Mouse (Mus musculus): ENCODE results near the gene Anapc11.
A peak's percentile ranks its signal among the peaks of the same experiment; 100 is the strongest.

Gene Anapc11

DNA sequence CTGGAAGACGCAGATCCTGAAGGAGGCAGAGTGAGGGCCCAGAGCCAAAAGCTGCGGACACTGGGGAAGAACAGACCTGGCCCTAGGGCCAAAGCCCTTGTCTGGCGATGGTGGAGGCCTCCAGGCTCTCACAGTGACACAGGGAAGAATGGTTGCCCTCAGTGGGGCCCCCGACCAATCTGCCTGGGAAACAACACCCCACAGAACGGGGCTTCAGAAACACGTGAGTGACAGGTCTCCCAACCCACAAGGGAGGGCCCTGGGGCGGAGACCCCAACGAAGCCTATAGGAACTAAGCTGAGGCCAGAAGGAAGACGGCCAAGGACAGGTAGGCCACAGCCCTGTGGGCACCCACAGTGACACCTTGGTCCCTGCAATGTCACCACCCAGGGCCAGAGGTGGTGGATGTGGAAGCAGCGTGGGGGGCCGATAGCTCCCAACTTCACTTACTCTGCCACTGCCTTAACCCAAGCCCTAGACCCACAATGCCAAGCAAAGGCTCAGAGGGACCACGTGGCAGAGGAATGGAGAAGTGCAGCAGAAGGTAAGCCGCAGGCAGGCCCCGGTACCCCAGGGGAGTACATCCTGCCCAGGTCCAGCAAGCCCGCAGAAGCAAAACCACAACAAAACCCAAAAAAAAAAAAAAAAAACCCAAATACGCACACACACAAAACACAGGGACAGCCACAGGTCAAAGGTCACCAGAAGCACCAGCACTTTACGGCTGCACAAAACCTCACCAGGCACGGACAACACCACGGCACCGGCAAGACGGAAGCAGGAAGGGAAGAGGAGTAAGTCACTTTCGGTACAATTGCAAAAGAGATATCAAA is 29.5 kb downstream of the Anapc11 start:
- no peak for DNase-seq (ENCODE audit: low spot score in 2 of 2)

DNA sequence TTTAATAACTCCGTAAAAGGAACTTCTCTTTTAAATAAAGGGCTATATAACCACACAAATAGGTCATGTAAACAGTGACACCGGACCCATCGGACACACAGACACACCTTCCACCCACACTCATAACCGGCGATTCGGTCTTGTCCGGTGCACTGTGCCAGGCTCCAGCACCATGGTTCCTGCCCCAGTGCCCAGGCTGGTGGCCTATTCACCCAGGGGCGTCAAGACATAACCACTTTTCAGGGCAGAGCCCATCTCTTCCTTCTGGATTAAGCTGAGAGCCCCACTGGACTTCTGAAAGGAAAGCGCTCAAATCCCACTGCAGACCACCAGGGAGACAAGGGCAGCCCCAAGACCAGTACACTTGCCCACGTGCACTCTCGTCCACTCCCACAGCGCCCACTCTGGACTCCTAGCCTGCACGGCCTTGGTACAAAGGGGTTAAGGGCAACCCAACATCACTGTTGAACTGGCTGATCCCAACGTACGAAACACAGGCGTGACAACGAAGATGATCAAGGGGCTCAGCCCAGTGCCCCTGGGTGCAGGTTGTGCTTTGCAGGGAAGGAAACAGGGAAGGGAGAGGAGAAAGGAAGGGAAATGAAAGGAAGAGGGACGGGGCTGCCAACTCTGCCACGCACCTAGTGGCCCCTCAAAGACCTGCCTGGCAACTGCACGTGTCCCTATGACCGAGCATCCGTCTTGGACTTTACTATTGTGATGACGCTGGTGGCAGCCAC is 30.6 kb downstream of the Anapc11 start:
- DNase-seq (ENCODE audit: low spot score in 2 of 2): no peak

DNA sequence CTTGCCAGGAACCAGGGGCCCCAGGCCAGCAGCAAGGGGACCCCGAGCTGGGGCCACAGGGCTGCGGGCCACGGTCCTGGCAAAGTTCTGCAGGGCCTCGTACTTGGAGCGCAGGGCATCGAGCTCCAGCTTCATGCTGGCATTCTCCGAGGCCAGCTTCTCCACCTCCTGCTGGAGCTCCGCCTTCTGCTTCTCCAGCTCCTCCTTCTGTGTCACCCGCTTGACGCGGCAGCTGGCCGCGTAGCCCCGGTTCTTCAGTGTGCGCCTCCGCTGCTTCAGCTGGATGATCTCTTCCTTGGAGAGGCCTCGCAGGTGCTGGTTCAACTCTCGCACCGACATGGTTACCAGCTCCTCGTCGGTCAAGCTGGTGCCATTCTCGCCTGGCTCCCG is 31.1 kb downstream of the Anapc11 start:
- no peak for DNase-seq (ENCODE audit: low spot score in 2 of 2)

DNA sequence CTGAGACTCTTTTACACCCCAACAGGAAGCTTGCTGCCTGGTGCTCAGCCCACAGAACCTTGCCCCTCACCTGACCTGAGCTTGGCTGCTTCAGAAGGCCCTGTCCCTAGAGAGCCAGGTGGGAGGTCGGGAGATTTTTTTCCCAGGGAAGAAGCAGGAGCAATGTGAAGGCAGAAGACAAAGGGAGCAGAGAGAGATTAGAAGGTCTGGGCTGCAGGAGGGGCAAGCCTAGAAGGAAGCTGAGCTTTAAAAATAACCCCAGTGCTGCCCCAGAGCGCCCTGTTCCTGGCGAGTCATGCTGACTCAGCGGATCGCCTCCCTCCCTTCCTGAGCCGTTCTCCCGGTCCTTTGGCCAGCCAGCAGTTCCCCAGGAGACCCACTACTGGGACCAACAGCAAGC is 31.7 kb downstream of the Anapc11 start:
- DNase-seq (ENCODE audit: low spot score in 2 of 2): no peak

DNA sequence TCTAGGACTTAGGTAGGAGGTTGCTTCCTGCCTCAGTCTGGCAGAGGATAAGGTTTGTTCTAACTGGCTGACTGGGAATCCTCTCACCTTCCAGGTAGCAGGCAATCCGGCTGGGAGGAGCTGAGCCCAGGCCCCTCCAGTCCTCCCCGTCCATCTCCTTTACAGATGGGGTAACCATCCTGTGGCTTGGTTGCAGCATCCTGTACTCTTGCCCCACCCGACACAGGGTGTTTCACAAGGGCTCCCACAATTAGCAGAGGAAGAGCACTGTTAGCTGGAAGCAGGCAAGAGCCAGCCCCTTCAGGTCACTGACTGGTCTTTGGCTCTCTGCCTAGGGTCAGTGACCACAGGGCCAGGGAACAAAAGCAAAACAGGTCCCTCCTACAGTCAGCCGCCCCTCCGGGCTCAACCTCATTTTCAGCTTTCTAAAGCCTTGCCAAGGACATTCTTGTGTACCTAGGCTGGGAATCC is 32.2 kb downstream of the Anapc11 start:
- DNase-seq (ENCODE audit: low spot score in 2 of 2): no peak

DNA sequence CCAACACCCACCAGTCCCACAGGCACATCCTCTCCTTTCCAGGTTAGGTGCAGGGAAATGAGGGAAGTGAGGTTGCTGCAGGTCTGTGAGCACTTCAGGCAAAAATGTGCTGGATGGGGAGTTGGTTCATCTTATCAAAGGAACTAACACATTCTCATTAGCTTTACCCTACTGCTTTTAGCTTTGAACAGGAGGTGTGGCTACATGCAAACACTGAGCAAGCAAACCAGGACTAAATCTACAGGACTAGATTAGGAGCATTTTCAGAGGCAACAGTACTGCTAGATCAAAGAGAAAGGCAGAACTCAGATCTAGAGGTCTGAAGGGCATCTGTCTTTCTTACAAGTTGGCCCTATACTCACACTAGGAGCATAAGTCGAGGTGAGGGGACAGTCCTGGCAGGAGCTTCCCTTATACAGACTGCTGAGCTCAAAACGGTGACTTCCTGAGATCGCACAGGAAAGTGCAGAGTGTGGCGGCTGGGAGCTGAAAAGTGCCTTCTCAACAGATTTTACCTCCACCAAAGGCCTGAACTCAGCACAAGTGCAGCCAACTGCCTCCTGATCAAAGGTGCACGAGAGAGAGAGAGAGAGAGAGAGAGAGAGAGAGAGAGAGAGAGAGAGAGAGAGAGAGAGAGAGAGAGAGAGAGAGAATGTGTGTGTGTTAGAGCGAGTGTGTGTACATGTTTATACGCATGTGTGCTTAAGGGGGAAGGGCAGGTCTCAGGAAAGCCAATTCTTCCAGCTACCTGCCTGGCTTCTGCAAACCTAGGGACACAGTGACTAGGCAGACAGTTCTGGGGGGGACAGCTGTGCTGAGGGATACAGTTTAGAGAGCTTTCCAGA is 32.9 kb downstream of the Anapc11 start:
- DNase-seq (ENCODE audit: low spot score in 2 of 2): peak in 1 of 2 experiments; percentile 5

DNA sequence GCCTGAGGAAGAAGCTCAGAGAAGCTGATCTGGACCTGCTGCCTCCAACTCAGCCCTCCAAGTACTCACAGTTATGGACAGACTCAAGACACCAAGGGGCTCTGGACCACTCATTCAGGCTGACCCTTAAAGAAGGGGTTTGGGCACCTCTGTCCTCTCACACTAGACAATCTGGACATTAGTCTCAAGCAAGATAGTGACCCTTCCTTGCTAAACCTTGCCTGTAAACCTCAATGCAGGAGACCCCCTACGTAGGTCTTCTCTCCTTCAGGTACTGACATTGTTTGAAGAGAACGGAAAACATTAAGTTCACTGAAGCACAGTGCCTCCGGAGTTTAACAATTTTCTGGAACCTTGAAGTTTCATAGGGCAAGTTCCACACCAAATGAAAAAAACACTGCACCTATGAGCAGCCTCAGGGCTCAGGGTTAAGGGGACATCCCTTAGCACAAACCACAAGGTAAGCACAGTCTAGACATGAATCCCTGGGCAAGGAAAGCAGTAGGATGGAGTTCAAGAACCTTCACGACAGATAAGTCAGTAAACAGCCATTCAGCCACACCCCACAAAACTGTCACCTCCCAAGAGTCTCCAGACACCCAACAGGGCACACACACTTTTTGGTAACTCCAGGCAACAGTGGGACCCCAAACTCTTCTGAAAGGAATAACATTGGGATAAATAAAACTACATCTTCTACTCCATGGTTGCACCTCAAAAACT is 33.7 kb downstream of the Anapc11 start:
- DNase-seq (ENCODE audit: low spot score in 2 of 2): peak in 1 of 2 experiments; percentile 2

DNA sequence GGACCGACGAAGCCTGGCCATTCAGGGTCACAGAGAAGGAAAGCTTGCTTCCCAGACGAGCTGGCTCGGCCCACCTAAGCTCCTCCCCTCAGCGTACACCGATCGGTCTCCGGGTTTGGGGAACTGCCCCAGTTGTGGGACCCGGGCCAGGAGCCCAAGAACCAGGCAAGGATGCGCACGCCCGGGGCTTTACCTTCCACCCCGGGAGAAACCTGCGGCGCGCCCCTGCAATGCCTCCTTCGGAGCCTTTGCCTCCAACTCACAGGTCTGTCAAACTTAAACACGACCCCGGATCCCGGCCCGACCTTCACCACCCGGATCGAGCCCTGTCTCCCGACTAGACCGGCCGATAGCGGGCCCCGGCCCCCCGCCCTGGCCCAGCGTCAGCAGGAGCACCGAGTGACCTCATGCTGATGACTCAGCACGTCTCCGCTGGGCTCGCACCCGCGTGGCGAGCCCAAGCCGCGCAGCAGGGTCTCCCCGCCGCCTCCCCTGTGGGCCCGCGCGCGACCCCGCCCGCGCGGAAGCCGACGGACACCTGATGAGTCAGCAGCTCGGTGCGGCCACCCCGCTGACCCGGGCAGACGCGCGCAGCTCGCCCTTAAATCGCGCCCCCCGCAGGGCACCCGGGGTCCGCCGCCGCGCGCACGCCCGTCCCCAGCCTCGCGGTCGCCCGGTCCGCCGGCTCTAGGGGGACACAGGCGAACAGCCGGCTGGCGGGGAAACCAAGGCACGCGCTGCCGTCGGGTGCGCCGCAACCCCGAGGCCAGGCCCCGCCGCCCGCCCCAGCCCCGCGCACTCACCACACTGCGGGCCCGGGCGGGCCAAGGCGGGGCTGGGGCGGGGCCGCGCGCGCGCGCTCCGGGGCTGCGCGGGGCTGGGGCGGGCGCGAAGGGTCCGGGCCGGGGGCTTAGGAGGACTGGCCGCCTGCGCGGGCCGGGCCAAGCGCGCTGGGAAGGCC is 34.6 kb downstream of the Anapc11 start:
- peak in 1 of 2 experiments; percentile 65 for DNase-seq (ENCODE audit: low spot score in 2 of 2)

DNA sequence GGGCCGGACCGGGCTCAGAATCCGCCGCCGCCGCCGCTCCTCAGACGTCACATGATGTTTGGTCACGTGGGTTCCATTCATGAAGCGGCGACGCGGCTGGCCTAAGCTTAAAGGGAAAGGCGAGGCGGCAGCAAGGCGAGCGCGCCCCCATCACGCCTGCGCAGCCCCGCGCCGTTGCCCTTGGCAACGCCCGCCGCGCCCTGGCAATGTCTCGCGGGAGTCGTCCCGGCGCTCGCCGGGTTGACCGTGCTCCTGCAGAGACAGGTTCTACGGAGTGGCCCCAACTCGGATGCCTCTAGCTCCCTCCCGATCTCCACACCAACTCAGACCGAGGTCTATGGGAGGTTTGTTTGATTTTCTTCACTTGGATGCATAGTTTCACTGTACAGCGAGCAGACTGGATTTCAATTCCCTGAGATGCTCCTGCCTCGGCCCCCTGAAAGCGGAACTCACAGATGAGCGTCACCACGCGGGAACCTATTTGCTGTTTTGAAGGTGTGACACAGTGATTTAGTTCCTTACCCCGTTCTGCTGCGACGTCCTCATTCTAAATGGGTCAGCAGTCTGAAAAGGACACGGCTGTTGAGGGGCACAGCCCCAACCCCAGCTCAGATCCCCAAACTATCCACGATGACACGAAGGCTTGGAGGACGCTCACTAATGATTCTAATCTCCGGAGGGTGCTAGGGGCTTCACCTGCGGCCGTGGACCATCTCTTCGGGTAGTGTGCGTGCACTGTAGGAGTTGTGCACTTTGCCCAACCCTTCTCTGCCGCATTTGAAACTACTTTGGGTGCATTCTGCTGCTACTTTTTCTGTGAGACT is 35.5 kb downstream of the Anapc11 start, which contains the start of gene Mafg:
Gene Mafg, minus strand, starts transcription at position 81 of the 824 bp plus-strand sequence.
- peak; percentile 83 to 93 for DNase-seq (ENCODE audit: low spot score in 2 of 2)

DNA sequence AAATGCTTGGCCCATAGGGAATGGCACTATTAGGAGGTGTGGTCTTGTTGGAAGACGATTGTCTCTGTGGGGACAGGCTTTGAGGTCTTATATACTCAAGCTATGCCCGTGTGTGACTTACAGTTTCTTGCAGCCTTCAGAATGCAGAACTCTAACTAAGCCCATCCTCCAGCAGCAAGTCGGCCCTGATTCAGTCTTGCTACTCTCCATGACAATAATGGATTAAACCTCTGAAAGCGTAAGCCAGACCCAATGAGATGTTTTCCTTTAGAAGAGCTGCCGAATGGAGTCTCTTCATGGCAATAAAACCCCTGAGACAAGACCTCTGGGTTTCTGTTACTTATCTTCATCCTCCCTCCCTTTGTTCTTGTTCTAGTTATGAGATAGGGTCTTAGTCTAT is 36.6 kb downstream of the Anapc11 start:
- DNase-seq (ENCODE audit: low spot score in 2 of 2): no peak

DNA sequence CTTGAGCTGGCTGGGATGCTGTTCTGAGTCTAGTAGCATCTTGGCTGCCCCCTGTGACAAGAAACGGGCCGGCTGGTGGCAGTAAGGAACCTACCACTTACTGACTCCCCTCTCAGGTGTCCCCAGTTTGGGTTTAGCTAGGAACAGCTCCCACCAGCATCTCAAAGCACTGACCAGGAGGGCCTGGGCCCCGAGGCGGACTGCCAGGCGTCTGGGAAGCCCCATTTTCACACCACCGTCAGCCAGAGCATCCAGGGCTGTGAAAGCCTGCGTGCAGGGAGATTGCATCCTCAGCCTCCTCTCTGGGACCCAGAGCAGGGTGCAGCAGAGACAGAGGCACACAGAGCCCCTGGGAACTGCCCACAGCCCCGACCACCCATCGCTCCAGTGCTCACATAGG is 43.0 kb downstream of the Anapc11 start:
- DNase-seq (ENCODE audit: low spot score in 2 of 2): no peak

DNA sequence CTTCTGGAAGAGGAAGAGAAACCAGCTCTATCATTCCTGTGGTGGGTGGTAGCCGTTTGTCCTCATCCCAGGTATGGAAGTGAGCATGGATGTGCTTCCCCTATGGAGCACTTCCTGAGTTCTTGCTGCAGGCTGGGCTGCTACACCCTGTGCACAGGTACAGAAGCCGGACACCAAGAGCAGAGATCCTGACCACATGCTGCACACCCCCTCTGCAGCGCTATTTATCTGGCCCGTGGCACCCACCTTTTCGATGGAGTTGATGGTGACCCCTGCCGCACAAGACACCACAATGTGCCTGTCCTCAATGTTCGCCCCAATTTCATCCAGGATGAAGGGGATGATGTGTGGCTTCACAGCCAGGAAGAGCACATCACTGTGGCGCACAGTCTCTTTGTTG is 43.6 kb downstream of the Anapc11 start:
- no peak for DNase-seq (ENCODE audit: low spot score in 2 of 2)

DNA sequence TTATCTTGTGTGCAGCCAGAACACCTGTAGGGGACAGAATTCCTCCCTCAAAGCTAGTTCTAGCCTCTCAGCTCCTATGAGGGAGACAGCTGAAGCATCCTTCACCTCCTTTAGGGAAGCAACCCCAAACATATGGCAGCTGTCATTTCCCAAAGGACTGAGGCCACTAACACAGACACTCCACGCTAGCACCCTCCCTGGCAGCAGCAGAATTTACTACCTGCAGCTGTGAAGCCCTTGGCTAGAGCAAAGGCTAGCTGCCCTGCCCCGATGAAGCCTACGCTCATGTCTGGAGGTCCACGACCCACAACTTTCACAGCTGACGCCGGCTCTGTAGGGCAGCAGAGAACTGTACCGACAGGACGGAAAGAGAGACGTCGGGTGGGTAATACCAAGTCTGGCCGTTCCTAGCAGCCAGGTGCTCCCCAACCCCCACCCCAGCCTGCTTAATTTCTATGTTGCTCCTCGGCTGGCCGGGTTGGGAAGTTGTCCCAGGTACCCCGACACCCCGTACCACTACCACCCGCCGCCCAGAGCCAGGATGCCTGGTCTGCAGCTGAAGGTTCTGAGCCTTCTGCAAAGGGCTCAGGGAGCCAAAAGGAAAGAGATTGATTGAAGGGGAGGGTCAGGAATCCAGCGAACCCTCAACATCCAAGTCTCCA is 44.8 kb downstream of the Anapc11 start:
- no peak for DNase-seq (ENCODE audit: low spot score in 2 of 2)

DNA sequence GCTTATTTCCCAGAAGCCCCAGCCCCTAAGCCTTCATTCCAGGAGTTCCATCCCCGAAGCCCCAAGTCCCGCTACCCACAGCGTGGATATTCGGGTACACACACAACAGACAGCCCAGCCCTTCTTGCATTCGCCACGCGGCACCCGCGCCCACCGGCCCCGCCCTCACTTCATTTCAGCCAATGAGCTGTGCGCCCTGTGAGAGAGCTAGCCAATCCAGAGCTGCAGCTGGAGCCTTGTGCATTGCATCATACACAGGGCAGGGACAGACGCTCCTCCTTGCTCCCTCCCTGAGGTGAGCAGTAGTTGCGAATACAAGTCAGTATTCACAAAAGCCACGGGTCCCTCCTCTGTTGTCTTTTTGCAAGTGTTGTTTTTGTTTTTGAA is 45.4 kb downstream of the Anapc11 start, which contains the start of gene Pycr1:
Gene Pycr1, minus strand, starts transcription at position 169 of the 387 bp plus-strand sequence.
- DNase-seq (ENCODE audit: low spot score in 2 of 2): peak; percentile 82 to 95

DNA sequence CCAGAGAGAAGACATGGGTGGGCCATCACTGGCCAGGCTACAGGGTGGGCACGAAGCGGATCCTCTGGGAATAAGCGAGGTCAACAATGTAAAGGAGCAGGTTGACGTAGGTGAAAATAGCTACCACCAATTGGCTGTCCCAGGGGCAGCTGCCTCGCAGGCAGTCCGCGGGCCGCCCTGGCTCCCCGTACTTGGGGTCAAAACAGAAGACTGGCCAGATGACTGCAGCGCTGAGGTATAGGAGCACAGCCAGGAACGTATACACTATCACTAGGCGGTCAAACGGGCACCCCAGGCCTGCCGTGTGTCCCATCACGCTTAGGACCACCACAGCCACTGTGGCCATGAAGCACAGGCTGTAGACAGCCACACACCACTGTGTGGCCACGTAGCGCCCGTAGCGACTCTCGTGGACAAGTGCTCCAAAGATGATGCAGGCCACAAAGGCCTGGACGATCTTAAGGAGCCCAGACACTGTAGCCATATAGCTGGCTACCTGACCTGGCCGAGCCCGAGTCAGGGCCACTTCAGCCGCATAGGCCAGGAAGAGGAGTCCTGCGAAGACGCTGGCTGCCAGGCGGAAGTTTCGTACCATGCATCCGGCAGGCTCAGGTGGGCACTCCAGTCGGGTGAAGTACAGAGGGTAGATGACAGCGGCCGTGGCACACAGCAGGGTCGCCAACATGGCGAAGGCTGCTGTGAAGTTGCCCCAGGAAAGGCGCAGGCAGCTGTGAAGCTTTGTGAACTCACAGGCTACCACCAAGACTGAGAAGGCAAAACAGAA is 49.0 kb downstream of the Anapc11 start:
- no peak for DNase-seq (ENCODE audit: low spot score in 2 of 2)

DNA sequence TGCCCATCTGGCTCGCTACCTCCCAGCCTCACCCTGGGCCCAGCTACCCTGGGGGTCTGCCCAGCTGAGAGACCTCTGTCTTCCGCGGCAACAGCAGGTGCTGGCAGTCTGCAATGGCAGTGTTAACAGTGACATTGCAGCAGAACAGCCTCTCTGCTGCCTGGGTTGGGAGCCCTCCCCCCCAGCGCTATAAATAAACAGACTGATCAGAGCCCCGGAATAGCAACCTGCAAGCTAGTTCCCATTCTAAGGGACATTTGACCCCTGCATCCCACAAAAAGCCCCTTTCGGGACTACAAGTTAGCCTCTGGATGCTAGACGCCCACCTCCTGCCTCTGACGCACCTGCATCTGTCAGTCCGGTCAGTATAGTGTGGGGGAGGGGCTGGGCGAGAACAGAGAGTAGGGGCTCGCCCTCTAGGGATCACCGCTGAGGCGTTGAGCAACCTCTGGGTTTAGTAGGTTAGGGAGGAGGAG is 49.8 kb downstream of the Anapc11 start, which contains the start of gene Myadml2:
Gene Myadml2, minus strand, starts transcription at position 158 of the 476 bp plus-strand sequence.
- DNase-seq (ENCODE audit: low spot score in 2 of 2): peak in 1 of 2 experiments; percentile 52

DNA sequence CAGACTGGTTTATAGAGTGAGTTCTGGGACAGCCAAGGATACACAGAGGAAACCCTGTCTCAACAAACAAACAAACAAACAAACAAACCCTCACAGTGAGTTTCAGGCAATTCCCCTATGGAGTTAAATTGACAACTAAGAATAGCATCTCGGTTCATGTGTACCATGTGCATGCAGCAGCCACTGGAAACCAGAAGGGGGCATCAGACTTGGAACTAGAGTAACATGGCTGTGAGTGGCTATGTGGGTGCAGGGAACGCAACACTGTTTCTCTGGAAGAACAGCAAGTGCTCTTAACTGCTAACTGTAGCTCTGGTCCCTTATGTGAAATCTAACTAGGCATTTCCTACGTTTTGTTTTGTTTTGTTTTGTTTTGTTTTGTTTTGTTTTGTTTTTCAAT is 53.7 kb downstream of the Anapc11 start:
- no peak for DNase-seq (ENCODE audit: low spot score in 2 of 2)

DNA sequence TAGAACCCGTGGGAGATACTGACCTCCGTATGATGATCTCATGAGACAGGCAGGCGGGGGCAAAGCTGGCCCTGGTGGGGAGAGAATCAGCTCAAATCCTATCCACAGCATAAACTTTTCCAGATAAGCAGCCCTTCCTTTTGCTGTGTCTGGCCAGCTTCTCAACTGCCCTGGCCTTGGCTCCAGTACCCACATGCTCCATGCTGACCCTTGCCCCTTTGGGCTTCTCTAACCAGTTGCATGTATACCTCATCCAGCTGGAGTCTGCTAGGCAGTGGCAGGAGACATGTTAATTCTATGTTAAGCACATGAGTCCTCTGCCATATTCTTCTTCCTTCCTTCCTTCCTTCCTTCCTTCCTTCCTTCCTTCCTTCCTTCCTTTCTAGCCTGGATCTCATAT is 56.5 kb downstream of the Anapc11 start:
- DNase-seq (ENCODE audit: low spot score in 2 of 2): no peak
